Mouse (Mus musculus) neural tube, embryonic 11.5 days (tissue): ENCODE data around the gene Tnik. TPM values are rescaled to one million over a fixed set of nuclear protein-coding genes. Genes with fewer than 3 reads are reported as not detected.

Source experiments
- ATAC-seq: fragments of 200-750 bp; cut with Nextera tagmentation; 2 replicates; pipeline ENCODE4 v1.8.0; 2017; ENCODE audit warnings: moderate number of reproducible peaks, mild to moderate bottlenecking, moderate TSS enrichment, moderate library complexity; ENCODE audit not compliant: insufficient read depth, low FRiP score, low TSS enrichment
- DNase-seq: peaks from one replicate; pipeline ENCODE4 v3.0.0-alpha.2; 2015; ENCODE audit warnings: low spot score
- H3K27ac ChIP-seq: fragments of 300-500 bp; sonication (generic); 2 replicates; pipeline ENCODE4 v1.5.1; 2014; ENCODE audit warnings: low read depth, mild to moderate bottlenecking, low read length
- H3K27me3 ChIP-seq: fragments of 300-500 bp; sonication (generic); 2 replicates; pipeline ENCODE4 v1.6.1; 2014; ENCODE audit warnings: mild to moderate bottlenecking, low read length, mixed read lengths; ENCODE audit not compliant: control insufficient read depth, insufficient read depth
- H3K36me3 ChIP-seq: fragments of 300-500 bp; sonication (generic); 2 replicates; pipeline ENCODE4 v1.6.1; 2014; ENCODE audit warnings: mild to moderate bottlenecking, low read length, moderate library complexity, mixed read lengths; ENCODE audit not compliant: control insufficient read depth, insufficient read depth
- H3K4me1 ChIP-seq: fragments of 300-500 bp; sonication (generic); 2 replicates; pipeline ENCODE4 v1.6.1; 2014; ENCODE audit warnings: low read length, mixed read lengths; ENCODE audit not compliant: control insufficient read depth, insufficient read depth
- H3K4me2 ChIP-seq: fragments of 300-500 bp; sonication (generic); 2 replicates; pipeline ENCODE4 v1.6.1; 2014; ENCODE audit warnings: low read depth, mild to moderate bottlenecking, moderate library complexity
- H3K4me3 ChIP-seq: fragments of 300-500 bp; sonication (generic); 2 replicates; pipeline ENCODE4 v1.5.1; 2014; ENCODE audit warnings: low read depth, low read length
- H3K9ac ChIP-seq: fragments of 300-500 bp; sonication (generic); 2 replicates; pipeline ENCODE4 v1.6.1; 2014; ENCODE audit warnings: mild to moderate bottlenecking, low read length
- H3K9me3 ChIP-seq: fragments of 300-500 bp; sonication (generic); 2 replicates; pipeline ENCODE4 v1.6.1; 2016; ENCODE audit warnings: low read length; ENCODE audit not compliant: control insufficient read depth
- WGBS: fragments of 180-500 bp; shearing (Covaris S2); extraction: QIAGEN DNeasy Blood & Tissue Kit; methylation state at CpG from one replicate; pipeline ENCODE4 v1.1.7; 2014; 5-methylcytosine and 5-hydroxymethylcytosine counted together
- microRNA-seq: library from miRNA; unstranded; fragments of <30 nt; microRNA quantifications from one replicate; pipeline ENCODE4, GENCODE M21; 2016
- polyA plus RNA-seq: library from polyadenylated mRNA; unstranded; fragments of >200 nt; fragmentation: Nextera tagmentation; extraction: Ambion mirVana; gene quantifications from 2 replicates; pipeline ENCODE4 v1.2.1, GENCODE M21; 2014

Tnik gene
- polyA plus RNA-seq, 1 experiment from 2014 or later, result 26.0 TPM

- no peak for DNase-seq
These were observed 459.5 kb downstream of the Tnik start for GRCm38 (mm10) chr3:28722531-28722930.

DNA sequence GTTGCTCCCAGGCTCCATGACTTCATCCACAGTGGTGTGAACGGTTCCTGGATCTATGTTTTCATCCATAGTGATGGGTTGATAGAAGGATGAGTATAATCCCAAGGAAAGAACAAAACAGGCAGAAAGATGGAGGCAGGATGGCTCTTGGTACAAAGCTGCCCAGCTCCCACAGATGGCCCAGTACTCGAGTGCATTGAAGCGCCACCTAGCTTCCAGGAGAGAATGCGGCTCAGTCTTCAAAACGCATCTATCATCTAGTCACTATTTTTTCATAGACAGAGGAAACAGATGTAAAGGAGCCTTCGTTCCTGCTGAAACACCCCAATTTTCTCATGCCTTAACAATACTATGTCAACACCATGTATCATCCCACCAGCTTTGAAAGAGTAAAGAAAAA is 460.5 kb downstream of the Tnik start:
- Histone ChIP-seq H3K9me3 (no peaks in the 10 kb centered on the region), H3K4me3 (no peak overlapping the region), H3K4me1 (no peaks in the 10 kb centered on the region), H3K4me2 (no peak overlapping the region), H3K9ac (no peak overlapping the region), H3K27me3 (no peaks in the 10 kb centered on the region), H3K27ac (no peak overlapping the region), H3K36me3 (no peaks in the 10 kb centered on the region)
- no peak for ATAC-seq
- WGBS, result 68% methylated on average over 6 of the region's 6 CpGs
- no peak for DNase-seq

More at GRCm38 (mm10) chr3:28722531-28722930, 459.5 kb downstream of the Tnik start:
- ATAC-seq, result no peak
- Histone ChIP-seq H3K9me3 (no peaks in the 10 kb centered on the region), H3K4me3 (no peak overlapping the region), H3K4me2 (no peak overlapping the region), H3K27me3 (no peaks in the 10 kb centered on the region), H3K36me3 (no peaks in the 10 kb centered on the region), H3K9ac (no peak overlapping the region), H3K27ac (no peak overlapping the region), H3K4me1 (no peaks in the 10 kb centered on the region)

DNA sequence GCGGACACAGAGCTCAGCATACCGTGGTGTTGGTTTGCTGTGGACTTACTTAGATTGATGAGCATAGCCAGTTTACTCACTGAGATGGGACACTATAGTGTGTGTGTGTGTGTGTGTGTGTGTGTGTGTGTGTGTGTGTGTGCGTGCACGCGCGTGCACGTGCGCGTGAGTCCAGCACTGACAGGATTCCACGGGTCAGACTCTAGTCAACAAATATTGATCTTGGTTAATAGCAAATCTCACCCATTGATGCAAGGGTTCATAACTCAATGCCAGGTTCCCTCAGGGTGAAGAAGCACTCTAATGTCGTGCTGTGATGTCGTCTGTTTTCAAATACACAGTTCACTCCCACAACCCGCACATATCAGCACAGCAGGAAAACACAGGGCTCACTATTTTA is 462.2 kb downstream of the Tnik start:
- WGBS, result 89% methylated on average over 13 of the region's 13 CpGs

More for the DNA sequence above, 462.2 kb downstream of the Tnik start:
- no peak overlapping the region for H3K27ac ChIP-seq
- DNase-seq (no peak), ATAC-seq (no peak)
- no peaks in the 10 kb centered on the region for H3K36me3 ChIP-seq
- H3K9me3 ChIP-seq, result no peaks in the 10 kb centered on the region
- H3K4me1 ChIP-seq, result no peaks in the 10 kb centered on the region
- H3K4me2 ChIP-seq, result no peak overlapping the region
- H3K4me3 ChIP-seq, result no peak overlapping the region
- H3K27me3 ChIP-seq, result no peaks in the 10 kb centered on the region
- no peak overlapping the region for H3K9ac ChIP-seq

Small RNA genes lying within 50 kb of the gene (microRNA-seq; reads per million reads assigned to microRNA genes)
- gene Mir466q, result not detected
